Mouse (Mus musculus) forebrain, embryonic 14.5 days (tissue): ENCODE measurements around the gene Actn1. TPM values are rescaled to one million over a fixed set of nuclear protein-coding genes. Genes with fewer than 3 reads are reported as not detected.

Experiments
- ATAC-seq: fragments of 200-750 bp; cut with Nextera tagmentation; 2 replicates; pipeline ENCODE4 v1.8.0; 2017; ENCODE audit warnings: mild to moderate bottlenecking, moderate library complexity
- DNase-seq: peaks from one replicate; pipeline ENCODE4 v3.0.0-alpha.2; 2015; ENCODE audit warnings: low spot score
- H3K27ac ChIP-seq: fragments of 300-500 bp; sonication (generic); 2 replicates; pipeline ENCODE4 v1.5.1; 2014; ENCODE audit warnings: low read depth, mild to moderate bottlenecking, control low read depth, low read length, moderate library complexity
- H3K27me3 ChIP-seq: fragments of 300-500 bp; sonication (generic); replicated peaks from 2 replicates; pipeline ENCODE4 v1.6.1; 2014; ENCODE audit warnings: low read length, control low read depth, mixed read lengths; ENCODE audit not compliant: control insufficient read depth, insufficient read depth
- H3K36me3 ChIP-seq: fragments of 300-500 bp; sonication (generic); 2 replicates; pipeline ENCODE4 v1.6.1; 2014; ENCODE audit warnings: low read length, control low read depth; ENCODE audit not compliant: control insufficient read depth, insufficient read depth
- H3K4me1 ChIP-seq: fragments of 300-500 bp; sonication (generic); 2 replicates; pipeline ENCODE4 v1.6.1; 2014; ENCODE audit warnings: antibody characterized with exemption, low read length, control low read depth; ENCODE audit not compliant: control insufficient read depth, insufficient read depth
- H3K4me2 ChIP-seq: fragments of 300-500 bp; sonication (generic); 2 replicates; pipeline ENCODE4 v1.6.1; 2014; ENCODE audit warnings: mild to moderate bottlenecking, control low read depth, low read length
- H3K4me3 ChIP-seq: fragments of 300-500 bp; sonication (generic); 2 replicates; pipeline ENCODE4 v1.5.1; 2014; ENCODE audit warnings: low read depth, low read length, control low read depth
- H3K9ac ChIP-seq: fragments of 300-500 bp; sonication (generic); 2 replicates; pipeline ENCODE4 v1.6.1; 2014; ENCODE audit warnings: mild to moderate bottlenecking, low read length, control low read depth, moderate library complexity
- H3K9me3 ChIP-seq: fragments of 300-500 bp; sonication (generic); replicated peaks from 2 replicates; pipeline ENCODE4 v1.6.1; 2016; ENCODE audit warnings: low read length, control low read depth, mixed read lengths; ENCODE audit not compliant: control insufficient read depth
- WGBS: fragments of 180-500 bp; shearing (Covaris S2); extraction: QIAGEN DNeasy Blood & Tissue Kit; methylation state at CpG from one replicate; pipeline ENCODE4 v1.1.7; 2014; 5-methylcytosine and 5-hydroxymethylcytosine counted together
- polyA plus RNA-seq: library from polyadenylated mRNA; unstranded; fragments of >200 nt; fragmentation: Nextera tagmentation; extraction: Ambion mirVana; gene quantifications from 2 replicates; pipeline ENCODE4 v1.2.1, GENCODE M21; 2014

Actn1 gene
- polyA plus RNA-seq, 1 experiment from 2014 or later: 7.1 TPM

- H3K4me3 ChIP-seq: no peak overlapping the region
- no peaks in the 10 kb centered on the region for H3K36me3 ChIP-seq
- no peak overlapping the region for H3K4me2 ChIP-seq
- 45% methylated on average over 21 of the region's 21 CpGs for WGBS
- no peaks in the 10 kb centered on the region for H3K27me3 ChIP-seq
- peak; percentile 60 for ATAC-seq
- no peak overlapping the region; the same call in 1 of the 2 replicates for H3K27ac ChIP-seq
- DNase-seq: peak; percentile 81
- no peak overlapping the region for H3K9ac ChIP-seq
- H3K4me1 ChIP-seq: no peaks in the 10 kb centered on the region
- H3K9me3 ChIP-seq: no peaks in the 10 kb centered on the region
These were observed 113.6 kb downstream of the Actn1 start for GRCm38 (mm10) chr12:80146227-80147223.

- H3K4me1 ChIP-seq: no peaks in the 10 kb centered on the region
- no peak overlapping the region for H3K27ac ChIP-seq
- no peak overlapping the region for H3K9ac ChIP-seq
- H3K4me2 ChIP-seq: no peak overlapping the region
- no peaks in the 10 kb centered on the region for H3K27me3 ChIP-seq
- H3K36me3 ChIP-seq: no peaks in the 10 kb centered on the region
- 11% methylated on average over 8 of the region's 8 CpGs for WGBS
- no peak overlapping the region for H3K4me3 ChIP-seq
- no peaks in the 10 kb centered on the region for H3K9me3 ChIP-seq
- 0 out of 2 replicates have a peak, but pooled peaks have one; percentile 2 for ATAC-seq
- peak; percentile 64 for DNase-seq
These were observed 114.8 kb downstream of the Actn1 start for GRCm38 (mm10) chr12:80145365-80145764.

GRCm38 (mm10) chr12:80144846-80145245, 115.3 kb downstream of the Actn1 start:
- no peak overlapping the region for H3K9ac ChIP-seq
- no peaks in the 10 kb centered on the region for H3K4me1 ChIP-seq
- H3K9me3 ChIP-seq: no peaks in the 10 kb centered on the region
- H3K4me3 ChIP-seq: no peak overlapping the region
- ATAC-seq (no peak), DNase-seq (no peak)
- H3K4me2 ChIP-seq: no peak overlapping the region
- H3K36me3 ChIP-seq: no peaks in the 10 kb centered on the region
- 64% methylated on average over 3 of the region's 3 CpGs for WGBS
- H3K27me3 ChIP-seq: no peaks in the 10 kb centered on the region
- no peak overlapping the region for H3K27ac ChIP-seq

- H3K4me3 ChIP-seq: no peak overlapping the region
- H3K9ac ChIP-seq: no peak overlapping the region
- H3K9me3 ChIP-seq: no peaks in the 10 kb centered on the region
- H3K27ac ChIP-seq: no peak overlapping the region
- DNase-seq (peak; percentile 79), ATAC-seq (peak; percentile 60; the same call in 1 of the 2 replicates)
- H3K36me3 ChIP-seq: no peaks in the 10 kb centered on the region
- no peaks in the 10 kb centered on the region for H3K27me3 ChIP-seq
- H3K4me2 ChIP-seq: no peak overlapping the region
- H3K4me1 ChIP-seq: no peaks in the 10 kb centered on the region
- WGBS: 18% methylated on average over 7 of the region's 7 CpGs
These were observed 118.7 kb downstream of the Actn1 start for GRCm38 (mm10) chr12:80141470-80141869.

DNA sequence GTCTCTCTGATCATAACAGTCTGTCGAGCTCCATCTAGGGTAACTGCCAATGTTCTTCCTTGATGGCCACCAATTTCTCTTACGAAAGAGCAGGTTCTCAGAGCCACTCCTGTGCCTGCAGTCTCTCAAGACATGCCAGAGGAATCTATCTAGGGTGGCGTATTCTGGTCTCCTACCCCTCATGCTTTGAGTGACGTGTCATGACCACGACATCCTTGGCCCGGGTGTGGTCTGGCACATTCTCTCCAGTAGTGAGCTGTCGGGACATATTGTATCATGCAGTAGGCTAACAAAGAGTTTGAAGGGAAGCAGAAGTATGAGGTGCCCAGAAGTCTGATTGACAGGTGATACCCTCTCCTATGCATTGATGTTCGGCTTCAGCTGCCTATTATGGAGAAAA, 119.2 kb downstream of the Actn1 start:
- WGBS: 85% methylated on average over 8 of the region's 8 CpGs
- Histone ChIP-seq H3K36me3 (no peaks in the 10 kb centered on the region), H3K27me3 (no peaks in the 10 kb centered on the region), H3K9ac (no peak overlapping the region), H3K9me3 (no peaks in the 10 kb centered on the region), H3K27ac (no peak overlapping the region), H3K4me1 (no peaks in the 10 kb centered on the region), H3K4me2 (no peak overlapping the region), H3K4me3 (no peak overlapping the region)
- no peak for ATAC-seq
- DNase-seq: no peak

- Histone ChIP-seq H3K27me3 (no peaks in the 10 kb centered on the region), H3K36me3 (no peaks in the 10 kb centered on the region), H3K4me1 (no peaks in the 10 kb centered on the region), H3K4me3 (no peak overlapping the region), H3K27ac (no peak overlapping the region), H3K9ac (no peak overlapping the region), H3K4me2 (no peak overlapping the region), H3K9me3 (no peaks in the 10 kb centered on the region)
- 79% methylated on average over 1 of the region's 1 CpGs for WGBS
- DNase-seq (no peak), ATAC-seq (no peak)
These were observed 122.4 kb downstream of the Actn1 start for GRCm38 (mm10) chr12:80137744-80138143.

- H3K4me3 ChIP-seq: no peak overlapping the region
- no peak overlapping the region for H3K27ac ChIP-seq
- 83% methylated on average over 6 of the region's 6 CpGs for WGBS
- H3K27me3 ChIP-seq: no peaks in the 10 kb centered on the region
- no peaks in the 10 kb centered on the region for H3K4me1 ChIP-seq
- H3K9me3 ChIP-seq: no peaks in the 10 kb centered on the region
- no peak overlapping the region for H3K4me2 ChIP-seq
- H3K36me3 ChIP-seq: no peaks in the 10 kb centered on the region
- H3K9ac ChIP-seq: no peak overlapping the region
- DNase-seq: no peak
- ATAC-seq: no peak
These were observed 122.9 kb downstream of the Actn1 start for GRCm38 (mm10) chr12:80137246-80137645.

- no peaks in the 10 kb centered on the region for H3K9me3 ChIP-seq
- peak; percentile 61 for DNase-seq
- H3K4me1 ChIP-seq: peaks cover 7% of the 10 kb centered on the region
- no peak for ATAC-seq
- H3K27me3 ChIP-seq: no peaks in the 10 kb centered on the region
- 94% methylated on average over 12 of the region's 12 CpGs for WGBS
- no peak overlapping the region for H3K4me2 ChIP-seq
- no peak overlapping the region for H3K27ac ChIP-seq
- no peak overlapping the region for H3K4me3 ChIP-seq
- H3K36me3 ChIP-seq: no peaks in the 10 kb centered on the region
- H3K9ac ChIP-seq: no peak overlapping the region
These were observed 123.8 kb downstream of the Actn1 start for GRCm38 (mm10) chr12:80136264-80136930.

- no peaks in the 10 kb centered on the region for H3K36me3 ChIP-seq
- no peak overlapping the region for H3K9ac ChIP-seq
- H3K27ac ChIP-seq: no peak overlapping the region
- H3K4me2 ChIP-seq: no peak overlapping the region
- 93% methylated on average over 8 of the region's 8 CpGs for WGBS
- no peaks in the 10 kb centered on the region for H3K9me3 ChIP-seq
- no peak overlapping the region for H3K4me3 ChIP-seq
- peaks cover 18% of the 10 kb centered on the region for H3K4me1 ChIP-seq
- ATAC-seq (no peak), DNase-seq (no peak)
- H3K27me3 ChIP-seq: no peaks in the 10 kb centered on the region
These were observed 125.0 kb downstream of the Actn1 start for GRCm38 (mm10) chr12:80135173-80135572.
